Mouse (Mus musculus): ENCODE results near the gene Rasgrf1.

DNA sequence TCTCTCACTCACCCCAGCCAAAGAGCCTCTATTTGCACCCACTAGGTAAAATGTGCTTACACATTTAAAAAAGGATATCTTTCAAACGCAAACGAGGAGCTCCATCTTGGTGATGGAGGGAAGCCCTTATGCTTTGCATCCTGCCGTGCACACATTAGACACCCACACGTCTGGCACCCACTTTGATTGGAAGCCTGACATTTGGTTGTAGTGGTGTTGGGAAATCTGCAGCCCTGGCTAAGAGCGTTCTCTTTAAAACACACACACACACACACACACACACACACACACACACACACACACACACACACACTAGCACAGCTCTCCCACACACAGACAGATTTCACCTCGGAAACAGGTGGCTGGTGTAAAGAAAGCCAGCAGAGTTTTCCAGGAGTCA, 111.2 kb downstream of the Rasgrf1 start:
- TF ChIP-seq CTCF (IDR thresholded peaks at IDR 0.05; ENCODE audit: borderline replicate concordance, insufficient read depth, low read depth, low read length) (no peak), POLR2A (IDR thresholded peaks at IDR 0.05; ENCODE audit: borderline replicate concordance, insufficient read depth, low read length) (no peak)

All from cerebellum, adult 2 months (tissue).